Mouse (Mus musculus) testis, adult 10 weeks (tissue): ENCODE data around the gene Olfr981. TPM values are rescaled to one million over a fixed set of nuclear protein-coding genes. Genes with fewer than 3 reads are reported as not detected.

Experiments used
- polyA plus RNA-seq: library from polyadenylated mRNA; stranded (reverse); fragments of 350-450 nt; fragmentation: Illumina TruSeq; extraction: RNeasy Lipid Tissue Mini Kit (QIAGEN cat#74804); gene quantifications from one replicate; pipeline ENCODE4 v1.2.3, GENCODE M21; 2014; ENCODE audit warnings: low read depth, low replicate concordance

Gene Olfr981
- 0.04 TPM for polyA plus RNA-seq

DNA sequence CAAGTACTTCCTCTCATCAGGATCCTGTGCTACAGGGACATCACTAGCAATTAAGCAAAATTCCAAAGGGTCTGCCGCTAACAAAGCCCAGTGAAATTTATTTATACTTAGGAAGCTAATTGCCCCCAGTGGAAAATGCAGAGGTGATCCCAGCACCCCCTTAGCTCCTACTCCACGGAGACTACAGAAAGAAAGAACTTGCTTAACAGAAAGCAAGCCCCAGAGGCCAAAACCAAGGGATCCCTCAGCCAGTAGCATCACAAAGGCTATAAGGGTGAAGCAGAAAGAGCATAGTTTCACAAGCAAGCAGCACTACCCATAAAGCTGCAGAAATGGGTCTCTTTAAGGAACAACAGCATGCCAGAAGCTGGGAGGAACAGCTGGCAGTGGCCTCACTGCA, at the start of gene Olfr981:
TSS of gene Olfr981 (plus strand) at position 301 of the 400 bp plus-strand sequence.

DNA sequence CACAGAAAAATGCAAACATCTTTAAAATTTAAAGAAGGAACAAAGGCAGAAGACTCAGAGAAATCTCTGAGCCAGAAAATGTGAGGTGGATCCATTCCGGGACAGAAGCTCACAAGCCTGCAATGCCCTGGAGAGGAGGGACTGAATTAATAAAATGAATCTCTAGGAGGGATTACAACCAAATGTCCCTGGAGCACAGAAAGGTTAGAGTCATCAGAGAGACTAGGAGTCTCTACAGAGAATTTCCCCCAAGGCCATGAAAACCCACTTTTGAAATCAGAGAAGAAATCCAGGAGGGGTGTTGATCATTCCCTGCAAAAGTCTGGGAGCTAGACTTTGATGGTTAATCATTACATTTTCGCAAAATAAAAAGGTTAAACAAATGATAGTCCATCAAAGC, 29.5 kb upstream of the Olfr981 start, which contains the start of gene Olfr978:
TSS of gene Olfr978 (plus strand) at position 301 of the 400 bp plus-strand sequence.

DNA sequence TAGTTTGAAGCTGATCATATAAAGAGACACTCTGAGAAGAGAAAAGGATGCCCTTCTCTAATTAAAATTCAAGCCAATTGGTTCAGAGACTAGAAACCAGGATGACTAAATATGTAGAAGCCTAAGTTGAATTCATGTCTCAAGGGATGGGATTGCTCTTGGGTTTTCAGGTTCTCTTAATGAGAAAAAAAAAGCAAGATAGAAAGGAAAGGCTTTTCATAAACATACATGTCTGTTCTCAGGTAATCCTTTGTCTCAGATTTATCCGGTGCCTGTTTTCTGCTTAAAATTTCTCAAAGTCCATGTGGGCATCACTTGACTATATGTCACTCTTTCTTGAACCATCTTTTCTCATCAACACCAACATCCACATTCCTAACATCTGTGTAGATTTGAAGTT, 17.9 kb upstream of the Olfr981 start, which contains the start of gene Olfr979:
TSS of gene Olfr979 (minus strand) at position 101 of the 400 bp plus-strand sequence.

DNA sequence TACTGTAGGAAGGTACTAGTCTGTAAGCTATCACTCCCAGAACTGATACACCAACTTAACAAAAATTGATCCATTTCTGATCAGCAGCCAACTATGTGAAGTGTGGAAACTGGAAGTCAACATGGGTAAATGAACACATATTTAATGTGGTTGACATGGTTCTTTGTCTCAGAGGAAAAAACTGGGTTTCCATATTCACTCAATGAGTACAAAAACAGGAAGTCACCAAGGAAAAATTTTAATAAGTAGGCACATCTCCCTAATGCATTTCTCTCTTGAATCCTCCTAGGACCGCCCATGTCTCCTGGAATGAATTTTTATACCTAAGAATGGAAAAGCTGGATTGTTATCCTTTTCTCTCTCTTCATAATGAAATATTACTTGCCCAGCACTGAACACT, 11.8 kb upstream of the Olfr981 start, which contains the start of gene Olfr980:
TSS of gene Olfr980 (minus strand) at position 101 of the 400 bp plus-strand sequence.

DNA sequence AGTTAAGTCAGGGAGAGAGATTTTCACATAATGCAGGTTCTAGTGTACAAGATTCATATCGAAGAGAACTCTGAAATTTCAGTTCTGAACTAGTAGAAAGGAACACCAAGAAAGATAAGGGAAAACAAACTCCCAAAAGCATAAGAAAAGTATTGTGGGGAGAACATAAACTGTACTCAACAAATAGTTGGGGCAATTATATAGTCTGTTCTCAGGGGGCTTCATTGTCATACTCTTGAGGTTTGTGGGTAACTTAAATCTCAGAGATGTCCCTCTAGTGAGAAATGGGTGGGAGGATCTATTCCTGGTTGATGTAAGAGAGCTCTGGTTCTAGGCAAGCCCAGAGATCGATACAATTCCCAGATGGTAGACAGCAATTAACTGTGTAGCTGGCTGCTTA, 52.3 kb downstream of the Olfr981 start, which contains the start of gene Olfr982:
TSS of gene Olfr982 (plus strand) at position 301 of the 400 bp plus-strand sequence.

Other genes starting within 250 kb of the Olfr981 start
- not detected for gene Olfr968, start 238.2 kb upstream of the Olfr981 start, polyA plus RNA-seq
- gene Olfr969, start 230.5 kb upstream of the Olfr981 start, polyA plus RNA-seq: not detected
- not detected for gene Olfr970, start 212.6 kb upstream of the Olfr981 start, polyA plus RNA-seq
- not detected for gene Olfr971, start 184.6 kb upstream of the Olfr981 start, polyA plus RNA-seq
- gene Olfr972, start 155.0 kb upstream of the Olfr981 start, polyA plus RNA-seq: not detected
- gene Olfr229, start 114.1 kb upstream of the Olfr981 start, polyA plus RNA-seq: not detected
- not detected for gene Olfr974, start 84.0 kb upstream of the Olfr981 start, polyA plus RNA-seq
- 0.29 TPM for gene Olfr975, start 69.4 kb upstream of the Olfr981 start, polyA plus RNA-seq
- 0.43 TPM for gene Olfr976, start 60.3 kb upstream of the Olfr981 start, polyA plus RNA-seq
- not detected for gene Olfr978, start 29.4 kb upstream of the Olfr981 start, polyA plus RNA-seq
- gene Olfr979, start 18.0 kb upstream of the Olfr981 start, polyA plus RNA-seq: 0.21 TPM
- gene Olfr980, start 11.9 kb upstream of the Olfr981 start, polyA plus RNA-seq: 0.39 TPM
- gene Olfr982, start 52.4 kb downstream of the Olfr981 start, polyA plus RNA-seq: 0.03 TPM
- gene Olfr983, start 72.1 kb downstream of the Olfr981 start, polyA plus RNA-seq: not detected
- gene Olfr984, start 92.7 kb downstream of the Olfr981 start, polyA plus RNA-seq: not detected
- not detected for gene Olfr985, start 108.7 kb downstream of the Olfr981 start, polyA plus RNA-seq
- 259 TPM for gene Tmem225, start 126.7 kb downstream of the Olfr981 start, polyA plus RNA-seq
- gene Olfr986, start 159.5 kb downstream of the Olfr981 start, polyA plus RNA-seq: 0.06 TPM
- 12.1 TPM for gene Zfp202, start 170.9 kb downstream of the Olfr981 start, polyA plus RNA-seq
- 0.39 TPM for gene Scn3b, start 247.8 kb downstream of the Olfr981 start, polyA plus RNA-seq